Mouse (Mus musculus): ENCODE data around the gene Prrc2b. TPM values are rescaled to one million over a fixed set of nuclear protein-coding genes. Genes with fewer than 3 reads are reported as not detected.

The Prrc2b gene
- 69.8 and 77.9 TPM in 2 replicates for polyA plus RNA-seq (2015; fragmentation: Nextera tagmentation; extraction: Ambion mirVana)

GRCm38 (mm10) chr2:32150924-32151659 is at the start of gene Prrc2b:
Prrc2b (plus strand) TSS chr2:32151082.
- Histone ChIP-seq H3K36me3 (ENCODE audit: control insufficient read depth, insufficient read depth, low read length) (no peaks in the 10 kb centered on the region), H3K9me3 (replicated peaks; ENCODE audit: control insufficient read depth, low read length, poor library complexity, severe bottlenecking) (no peaks in the 10 kb centered on the region), H3K27me3 (ENCODE audit: control insufficient read depth, insufficient read depth, low read depth, low read length) (no peaks in the 10 kb centered on the region), H3K27ac (ENCODE audit: low read length) (peak within 1 kb of the TSS; percentile 99), H3K4me2 (ENCODE audit: low read length) (peak within 1 kb of the TSS; percentile 100), H3K4me1 (ENCODE audit: control insufficient read depth, insufficient read depth, low read length) (peaks cover 46% of the 10 kb centered on the region), H3K4me3 (ENCODE audit: low read depth, low read length) (peak within 1 kb of the TSS; percentile 93), H3K9ac (ENCODE audit: low read depth, low read length) (peak within 1 kb of the TSS; percentile 99)
- under 1% methylated on average over 59 of the region's 117 CpGs for WGBS
- peak; percentile 68 for ATAC-seq

- Histone ChIP-seq H3K9ac (ENCODE audit: low read depth, low read length) (no peak overlapping the region), H3K27ac (ENCODE audit: low read length) (no peak overlapping the region), H3K4me3 (ENCODE audit: low read depth, low read length) (no peak overlapping the region), H3K36me3 (ENCODE audit: control insufficient read depth, insufficient read depth, low read length) (peaks cover 6% of the 10 kb centered on the region; the same call in 1 of the 2 replicates), H3K27me3 (ENCODE audit: control insufficient read depth, insufficient read depth, low read depth, low read length) (no peaks in the 10 kb centered on the region), H3K9me3 (replicated peaks; ENCODE audit: control insufficient read depth, low read length, poor library complexity, severe bottlenecking) (no peaks in the 10 kb centered on the region), H3K4me1 (ENCODE audit: control insufficient read depth, insufficient read depth, low read length) (no peaks in the 10 kb centered on the region), H3K4me2 (ENCODE audit: low read length) (no peak overlapping the region)
- WGBS: 60% methylated on average over 5 of the region's 5 CpGs
- ATAC-seq: no peak
Measured at GRCm38 (mm10) chr2:32102944-32103343, 47.9 kb upstream of the Prrc2b start.

GRCm38 (mm10) chr2:32103557-32103956 is 47.3 kb upstream of the Prrc2b start:
- H3K4me3 ChIP-seq (ENCODE audit: low read depth, low read length): no peak overlapping the region
- H3K4me2 ChIP-seq (ENCODE audit: low read length): no peak overlapping the region
- no peaks in the 10 kb centered on the region for H3K27me3 ChIP-seq (ENCODE audit: control insufficient read depth, insufficient read depth, low read depth, low read length)

GRCm38 (mm10) chr2:32104122-32104521 is 46.8 kb upstream of the Prrc2b start:
- ATAC-seq: no peak
- no peaks in the 10 kb centered on the region for H3K4me1 ChIP-seq (ENCODE audit: control insufficient read depth, insufficient read depth, low read length)
- no peaks in the 10 kb centered on the region for H3K27me3 ChIP-seq (ENCODE audit: control insufficient read depth, insufficient read depth, low read depth, low read length)
- H3K9me3 ChIP-seq (replicated peaks; ENCODE audit: control insufficient read depth, low read length, poor library complexity, severe bottlenecking): no peaks in the 10 kb centered on the region
- H3K4me2 ChIP-seq (ENCODE audit: low read length): no peak overlapping the region
- WGBS: 83% methylated on average over 7 of the region's 7 CpGs
- H3K36me3 ChIP-seq (ENCODE audit: control insufficient read depth, insufficient read depth, low read length): peaks cover 8% of the 10 kb centered on the region; the same call in 1 of the 2 replicates
- H3K4me3 ChIP-seq (ENCODE audit: low read depth, low read length): no peak overlapping the region
- no peak overlapping the region for H3K9ac ChIP-seq (ENCODE audit: low read depth, low read length)
- H3K27ac ChIP-seq (ENCODE audit: low read length): no peak overlapping the region

More at GRCm38 (mm10) chr2:32103557-32103956, 47.3 kb upstream of the Prrc2b start:
- H3K4me1 ChIP-seq (ENCODE audit: control insufficient read depth, insufficient read depth, low read length): no peaks in the 10 kb centered on the region
- peaks cover 8% of the 10 kb centered on the region; the same call in 1 of the 2 replicates for H3K36me3 ChIP-seq (ENCODE audit: control insufficient read depth, insufficient read depth, low read length)
- no peak for ATAC-seq
- no peaks in the 10 kb centered on the region for H3K9me3 ChIP-seq (replicated peaks; ENCODE audit: control insufficient read depth, low read length, poor library complexity, severe bottlenecking)
- no peak overlapping the region for H3K9ac ChIP-seq (ENCODE audit: low read depth, low read length)
- H3K27ac ChIP-seq (ENCODE audit: low read length): no peak overlapping the region
- WGBS: 79% methylated on average over 7 of the region's 7 CpGs

GRCm38 (mm10) chr2:32105117-32105913 is 45.6 kb upstream of the Prrc2b start:
- Histone ChIP-seq H3K9ac (ENCODE audit: low read depth, low read length) (no peak overlapping the region), H3K4me1 (ENCODE audit: control insufficient read depth, insufficient read depth, low read length) (no peaks in the 10 kb centered on the region), H3K27me3 (ENCODE audit: control insufficient read depth, insufficient read depth, low read depth, low read length) (no peaks in the 10 kb centered on the region), H3K4me2 (ENCODE audit: low read length) (no peak overlapping the region), H3K27ac (ENCODE audit: low read length) (no peak overlapping the region), H3K4me3 (ENCODE audit: low read depth, low read length) (no peak overlapping the region), H3K9me3 (replicated peaks; ENCODE audit: control insufficient read depth, low read length, poor library complexity, severe bottlenecking) (no peaks in the 10 kb centered on the region), H3K36me3 (ENCODE audit: control insufficient read depth, insufficient read depth, low read length) (peaks cover 11% of the 10 kb centered on the region; the same call in 1 of the 2 replicates)
- no peak for ATAC-seq
- WGBS: 54% methylated on average over 16 of the region's 16 CpGs

- H3K9ac ChIP-seq (ENCODE audit: low read depth, low read length): no peak overlapping the region
- H3K4me3 ChIP-seq (ENCODE audit: low read depth, low read length): no peak overlapping the region
- H3K9me3 ChIP-seq (replicated peaks; ENCODE audit: control insufficient read depth, low read length, poor library complexity, severe bottlenecking): no peaks in the 10 kb centered on the region
- no peak overlapping the region for H3K4me2 ChIP-seq (ENCODE audit: low read length)
- H3K4me1 ChIP-seq (ENCODE audit: control insufficient read depth, insufficient read depth, low read length): no peaks in the 10 kb centered on the region
- no peaks in the 10 kb centered on the region for H3K27me3 ChIP-seq (ENCODE audit: control insufficient read depth, insufficient read depth, low read depth, low read length)
- 84% methylated on average over 7 of the region's 7 CpGs for WGBS
- H3K27ac ChIP-seq (ENCODE audit: low read length): no peak overlapping the region
- ATAC-seq: no peak
- peaks cover 16% of the 10 kb centered on the region for H3K36me3 ChIP-seq (ENCODE audit: control insufficient read depth, insufficient read depth, low read length)
Measured at GRCm38 (mm10) chr2:32105930-32106329, 45.0 kb upstream of the Prrc2b start.

GRCm38 (mm10) chr2:32111268-32111667 is 39.6 kb upstream of the Prrc2b start:
- H3K9ac ChIP-seq (ENCODE audit: low read depth, low read length): no peak overlapping the region
- H3K27me3 ChIP-seq (ENCODE audit: control insufficient read depth, insufficient read depth, low read depth, low read length): no peaks in the 10 kb centered on the region
- no peak overlapping the region for H3K27ac ChIP-seq (ENCODE audit: low read length)
- H3K4me1 ChIP-seq (ENCODE audit: control insufficient read depth, insufficient read depth, low read length): no peaks in the 10 kb centered on the region
- H3K4me3 ChIP-seq (ENCODE audit: low read depth, low read length): no peak overlapping the region
- no peak overlapping the region for H3K4me2 ChIP-seq (ENCODE audit: low read length)
- WGBS: 94% methylated on average over 1 of the region's 1 CpGs
- no peak for ATAC-seq
- H3K36me3 ChIP-seq (ENCODE audit: control insufficient read depth, insufficient read depth, low read length): peaks cover 19% of the 10 kb centered on the region
- no peaks in the 10 kb centered on the region for H3K9me3 ChIP-seq (replicated peaks; ENCODE audit: control insufficient read depth, low read length, poor library complexity, severe bottlenecking)

GRCm38 (mm10) chr2:32112548-32112947 is 38.3 kb upstream of the Prrc2b start:
- no peaks in the 10 kb centered on the region for H3K27me3 ChIP-seq (ENCODE audit: control insufficient read depth, insufficient read depth, low read depth, low read length)
- H3K9ac ChIP-seq (ENCODE audit: low read depth, low read length): no peak overlapping the region
- no peak overlapping the region for H3K4me3 ChIP-seq (ENCODE audit: low read depth, low read length)
- WGBS: 66% methylated on average over 2 of the region's 2 CpGs
- no peak overlapping the region for H3K4me2 ChIP-seq (ENCODE audit: low read length)
- no peaks in the 10 kb centered on the region for H3K4me1 ChIP-seq (ENCODE audit: control insufficient read depth, insufficient read depth, low read length)
- no peak overlapping the region for H3K27ac ChIP-seq (ENCODE audit: low read length)
- ATAC-seq: no peak
- H3K36me3 ChIP-seq (ENCODE audit: control insufficient read depth, insufficient read depth, low read length): peaks cover 19% of the 10 kb centered on the region
- H3K9me3 ChIP-seq (replicated peaks; ENCODE audit: control insufficient read depth, low read length, poor library complexity, severe bottlenecking): no peaks in the 10 kb centered on the region

- Histone ChIP-seq H3K9ac (ENCODE audit: low read depth, low read length) (no peak overlapping the region), H3K4me3 (ENCODE audit: low read depth, low read length) (no peak overlapping the region), H3K27me3 (ENCODE audit: control insufficient read depth, insufficient read depth, low read depth, low read length) (no peaks in the 10 kb centered on the region), H3K4me2 (ENCODE audit: low read length) (no peak overlapping the region), H3K9me3 (replicated peaks; ENCODE audit: control insufficient read depth, low read length, poor library complexity, severe bottlenecking) (no peaks in the 10 kb centered on the region), H3K4me1 (ENCODE audit: control insufficient read depth, insufficient read depth, low read length) (no peaks in the 10 kb centered on the region), H3K27ac (ENCODE audit: low read length) (no peak overlapping the region), H3K36me3 (ENCODE audit: control insufficient read depth, insufficient read depth, low read length) (peaks cover 4% of the 10 kb centered on the region)
- ATAC-seq: no peak
- WGBS: 94% methylated on average over 4 of the region's 4 CpGs
Measured at GRCm38 (mm10) chr2:32115851-32116268, 35.0 kb upstream of the Prrc2b start.
